Mouse (Mus musculus): ENCODE measurements around the gene Rnase13. TPM values are rescaled to one million over a fixed set of nuclear protein-coding genes. Genes with fewer than 3 reads are reported as not detected.
A peak's percentile ranks its signal among the peaks of the same experiment; 100 is the strongest.
"Not testable (repeated sequence)": the region's sequence is repeated elsewhere in the genome, so short reads cannot be mapped to it uniquely, and the experiment has no call there.

Rnase13 gene
- not detected for total RNA-seq (2021)
- long read RNA-seq: 0 reads

DNA sequence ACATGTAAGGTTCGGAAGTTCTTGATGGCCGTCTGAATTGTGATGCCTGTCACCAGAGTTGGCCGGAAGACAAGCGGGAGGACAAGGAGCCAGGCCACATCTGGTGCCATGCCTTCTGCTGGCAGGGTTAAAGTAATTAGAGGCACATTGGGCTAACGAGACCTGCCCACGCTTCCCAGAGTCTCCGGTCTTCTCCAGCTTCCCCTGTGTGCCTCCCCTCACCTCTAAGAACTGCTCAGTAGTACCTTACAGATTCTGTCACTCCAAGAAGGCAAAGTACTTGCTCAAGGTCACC, at the start of gene Rnase13:
TSS of gene Rnase13 (minus strand) at position 203 of the 295 bp plus-strand sequence.
- no peak for DNase-seq (ENCODE audit: low spot score in 2 of 2)

DNA sequence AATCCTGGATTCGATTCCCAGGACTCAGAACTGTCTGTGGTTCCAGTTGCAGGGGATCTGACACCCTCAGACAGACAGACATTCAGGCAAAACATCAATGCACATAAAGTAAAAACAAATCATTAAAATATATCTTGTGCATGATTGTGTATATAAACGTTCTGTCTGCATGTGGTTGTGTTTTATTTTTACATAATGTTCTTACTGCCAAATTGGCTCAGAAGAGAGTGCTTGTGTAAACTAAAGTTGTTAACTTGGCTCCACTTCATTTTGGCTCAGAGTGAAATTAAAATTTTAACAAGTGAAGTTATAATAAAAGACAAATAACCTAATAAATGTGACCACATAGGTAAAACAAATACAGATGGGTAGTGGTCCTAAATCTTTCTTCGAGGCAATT, 44.8 kb upstream of the Rnase13 start:
- DNase-seq (ENCODE audit: low spot score in 2 of 2): no peak

DNA sequence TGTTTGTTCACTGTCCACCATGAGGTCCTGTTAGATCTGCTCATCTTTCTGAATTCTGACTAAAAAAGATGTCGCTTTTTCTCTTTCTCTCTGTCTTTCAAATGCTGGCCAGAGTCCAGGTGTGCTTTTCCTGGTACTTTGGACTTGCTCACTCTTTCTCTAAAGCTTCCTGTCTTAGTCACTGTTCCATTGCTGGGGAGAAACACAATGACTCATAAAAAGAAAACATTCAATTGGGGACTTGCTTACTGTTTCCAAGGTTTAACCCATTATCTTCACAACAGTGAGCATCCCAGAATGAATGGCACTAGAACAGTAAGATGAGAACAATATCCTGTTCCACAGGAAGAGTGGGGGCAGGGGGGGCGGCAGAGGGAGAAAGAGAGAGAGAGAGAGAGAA, 37.7 kb upstream of the Rnase13 start:
- no peak for DNase-seq (ENCODE audit: low spot score in 2 of 2)

DNA sequence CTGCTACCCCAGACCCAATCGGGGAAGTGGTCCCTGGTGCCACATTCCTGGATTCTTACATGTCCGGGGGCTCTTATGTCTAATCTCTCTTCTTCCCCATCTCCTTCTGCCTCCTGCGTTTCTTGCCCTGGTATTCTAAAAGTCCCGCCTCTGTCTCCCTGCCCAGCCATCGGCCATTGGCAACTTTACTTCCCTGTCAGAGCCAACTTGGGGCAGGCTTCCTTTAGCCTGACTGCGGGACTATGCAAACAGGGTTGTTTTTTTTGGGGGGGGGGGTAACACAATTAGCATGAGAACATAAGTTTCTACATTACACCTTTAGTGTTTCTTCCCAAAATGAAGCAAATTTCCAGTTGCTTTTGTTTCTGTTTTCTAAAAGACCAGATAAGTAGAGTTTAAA, 20.8 kb upstream of the Rnase13 start:
- DNase-seq (ENCODE audit: low spot score in 2 of 2): no peak

DNA sequence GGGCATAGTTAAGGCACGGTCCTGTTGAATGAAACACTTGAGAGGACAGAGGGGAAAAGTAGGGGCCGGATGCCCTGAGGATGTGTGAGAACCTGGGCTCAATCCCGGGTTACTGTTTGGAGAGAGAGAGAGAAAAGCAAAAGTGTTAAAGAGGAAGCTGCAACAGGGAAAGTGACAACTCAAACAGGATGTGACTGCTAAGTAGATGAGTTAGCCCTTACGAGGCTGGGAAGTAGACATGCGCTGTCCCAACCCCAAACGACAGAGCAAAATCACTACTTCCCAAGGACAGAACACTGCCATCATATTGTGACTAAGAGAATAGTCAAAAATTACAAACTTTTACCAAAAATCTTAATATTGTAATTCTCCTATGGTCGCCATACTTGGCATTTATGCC, 19.7 kb upstream of the Rnase13 start:
- DNase-seq (ENCODE audit: low spot score in 2 of 2): no peak

DNA sequence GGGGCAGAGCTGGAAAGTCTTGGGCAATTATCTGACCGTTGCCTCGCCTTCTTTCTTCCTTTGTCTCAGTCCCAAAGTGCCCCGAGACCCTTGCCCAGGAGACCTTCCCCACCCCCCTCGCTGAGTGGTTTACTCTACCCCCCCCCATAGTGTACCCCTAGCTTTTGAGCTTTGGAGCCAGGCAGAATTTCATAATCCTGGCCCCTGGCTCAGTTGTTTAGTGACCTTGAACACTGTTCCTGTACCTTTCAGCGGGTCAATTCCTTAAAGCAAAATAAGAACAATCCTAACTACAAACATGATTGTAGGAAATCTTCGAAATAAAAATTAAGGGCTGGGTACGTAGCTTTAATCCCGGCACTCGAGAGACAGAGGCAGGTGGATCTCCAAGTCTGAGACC, 19.0 kb upstream of the Rnase13 start:
- no peak for DNase-seq (ENCODE audit: low spot score in 2 of 2)

DNA sequence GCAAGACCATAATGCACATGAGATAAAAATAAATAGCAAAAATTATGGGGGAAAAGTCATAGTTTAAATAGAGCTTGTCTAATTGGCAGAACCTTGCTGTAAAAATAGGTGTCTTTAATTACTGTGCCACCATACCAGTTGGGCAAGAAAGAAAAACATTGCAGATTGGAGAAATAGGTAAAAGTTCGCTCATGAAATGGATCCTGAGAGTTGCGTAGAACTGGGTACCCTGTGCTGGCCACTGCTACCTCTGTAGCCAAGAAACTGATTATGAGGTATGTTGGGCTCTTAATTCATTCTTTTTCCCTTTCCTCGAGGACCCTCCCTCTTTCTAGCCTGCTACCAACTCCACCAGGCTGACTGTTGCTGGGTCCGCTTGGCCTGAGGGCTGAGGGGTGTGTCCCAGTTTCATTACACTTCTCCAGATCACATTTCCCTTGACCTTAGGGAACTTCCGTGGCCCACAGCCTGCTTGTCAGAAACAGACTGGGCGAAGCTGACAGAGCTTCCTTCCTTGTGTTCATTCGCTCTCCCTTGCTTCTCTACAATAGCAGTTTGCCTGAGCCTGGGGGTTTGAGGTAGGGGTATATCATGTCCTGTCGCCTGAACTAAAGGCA, 18.5 kb upstream of the Rnase13 start:
- no peak for DNase-seq (ENCODE audit: low spot score in 2 of 2)

DNA sequence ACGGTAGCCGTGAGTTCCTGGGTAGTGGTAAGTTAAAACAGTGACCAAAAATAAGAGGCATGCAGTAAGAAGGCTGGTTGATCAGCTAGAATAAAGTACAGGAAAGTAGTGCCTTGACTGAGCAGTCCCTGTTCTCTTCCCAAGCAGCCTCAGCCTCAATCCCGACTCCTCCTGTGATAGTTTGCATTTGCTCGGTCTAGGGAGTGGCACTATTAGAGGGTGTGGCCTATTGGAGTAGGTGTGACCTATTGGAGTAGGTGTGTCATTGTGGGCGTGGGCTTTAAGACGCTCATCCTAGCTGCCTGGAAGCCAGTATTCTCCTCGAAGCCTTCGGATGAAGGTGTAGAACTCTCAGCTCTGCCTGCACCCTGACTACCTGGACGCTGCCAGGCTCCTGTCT, 16.4 kb upstream of the Rnase13 start:
- DNase-seq (ENCODE audit: low spot score in 2 of 2): no peak

DNA sequence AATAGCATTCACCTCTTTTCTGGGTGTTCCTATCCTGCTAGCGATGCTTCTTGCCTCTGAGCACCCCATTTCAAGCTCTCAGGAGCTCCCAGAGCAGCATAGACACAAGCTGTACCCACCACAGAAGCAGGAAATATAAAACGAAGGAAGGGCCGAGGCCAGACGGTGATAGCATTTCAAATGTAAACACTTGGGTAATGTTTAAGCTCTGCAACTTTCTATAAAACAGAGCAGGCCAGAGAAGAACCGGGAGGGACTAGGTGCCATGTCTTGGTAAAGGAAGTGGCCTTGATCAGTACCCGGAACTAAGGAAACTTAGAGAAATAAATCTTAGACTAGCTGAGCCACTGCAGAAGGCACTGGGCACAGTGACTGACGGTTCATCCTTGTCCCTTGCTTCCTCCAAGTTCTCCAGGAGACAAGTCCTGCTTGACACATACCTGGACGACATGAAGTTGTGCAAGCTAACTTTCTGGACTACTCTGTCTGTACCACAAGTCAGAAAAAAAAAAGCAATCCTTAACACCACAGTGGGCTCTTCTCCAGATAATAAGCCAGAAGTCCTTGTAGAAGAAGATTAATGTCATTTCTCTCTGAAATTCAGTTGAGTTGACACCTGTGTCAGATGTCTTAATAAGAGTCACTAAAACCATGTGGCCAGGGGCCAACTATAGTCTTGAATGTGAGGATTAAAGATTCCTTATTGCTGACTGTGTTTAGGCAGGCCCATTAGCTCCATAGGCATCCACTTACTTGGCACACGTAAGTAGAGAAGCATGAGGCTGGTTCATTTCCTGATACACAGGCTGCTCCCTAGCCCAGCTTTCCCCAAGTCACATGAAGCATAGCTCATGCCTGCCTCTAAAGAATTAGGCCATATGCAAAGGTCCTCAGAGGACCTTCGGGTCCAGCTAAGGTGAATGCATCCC, 9.8 kb upstream of the Rnase13 start:
- no peak for DNase-seq (ENCODE audit: low spot score in 2 of 2)

DNA sequence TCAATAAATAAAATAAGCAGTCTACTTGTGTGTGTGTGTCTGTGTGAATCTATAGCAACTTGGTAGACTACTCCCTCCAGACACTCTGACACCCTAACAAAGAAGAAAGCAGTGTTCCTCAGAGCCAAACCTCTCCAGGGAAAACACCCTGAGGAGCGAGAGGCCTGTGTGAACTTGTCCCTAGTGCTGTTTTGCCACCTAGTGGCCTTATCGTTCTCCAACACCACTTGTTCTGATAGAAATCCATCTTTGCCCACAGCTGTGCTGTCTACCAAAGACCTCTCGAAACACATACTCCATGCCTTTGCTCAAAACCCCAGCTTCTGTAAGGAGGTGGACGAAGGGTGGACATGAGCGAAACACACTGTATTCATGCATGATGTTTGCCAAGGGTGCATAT, 8.3 kb upstream of the Rnase13 start:
- peak; percentile 69 to 76 for DNase-seq (ENCODE audit: low spot score in 2 of 2)

DNA sequence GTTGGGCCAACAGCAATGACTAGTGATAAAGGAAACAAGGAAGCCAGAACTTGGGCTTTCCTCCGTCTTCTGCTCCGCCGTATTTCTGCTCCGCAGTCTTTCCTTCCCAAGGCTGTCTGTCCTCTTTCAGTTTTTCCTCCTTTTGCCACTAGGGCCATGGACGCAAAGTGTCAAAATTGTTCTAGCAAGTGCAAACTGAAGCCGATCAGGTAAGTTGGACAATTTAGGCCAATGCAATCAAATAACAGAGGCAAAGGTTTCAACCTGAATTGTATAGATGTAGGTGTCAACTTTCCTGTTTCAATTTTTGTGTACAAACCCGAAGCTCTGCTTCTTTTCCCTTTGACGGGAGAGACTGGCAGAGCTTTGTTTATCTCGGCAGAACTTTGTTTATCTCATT, 7.4 kb upstream of the Rnase13 start:
- DNase-seq (ENCODE audit: low spot score in 2 of 2): no peak

DNA sequence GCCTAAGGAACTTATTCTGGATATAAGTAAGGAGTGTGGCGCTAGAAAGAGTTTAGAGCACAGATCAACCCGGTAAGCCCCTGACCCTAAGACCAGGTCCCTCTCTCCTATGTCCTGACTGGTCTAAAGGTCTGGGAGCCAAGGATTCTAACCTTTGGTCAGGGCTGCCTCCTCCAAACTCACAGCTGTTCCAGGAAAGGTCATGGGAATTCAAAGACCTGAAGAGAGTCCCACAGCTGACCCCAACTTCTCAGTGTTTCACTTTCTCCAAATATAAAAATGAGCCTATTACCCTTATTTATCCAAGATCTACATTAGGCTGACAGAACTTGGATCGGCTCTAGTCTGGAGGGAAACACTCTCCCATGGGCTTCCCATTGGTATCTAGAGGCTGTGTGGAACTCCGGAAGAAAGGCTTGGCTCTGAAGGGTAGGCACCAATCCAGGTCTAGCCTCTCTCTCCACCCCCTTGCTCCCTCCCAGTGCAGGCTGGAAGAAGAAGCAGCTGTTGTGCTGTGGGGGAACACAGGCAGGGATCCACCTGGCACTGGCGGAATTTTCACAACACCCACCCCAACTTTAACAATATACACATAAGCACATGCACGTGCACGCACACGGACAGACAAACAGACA, 6.9 kb upstream of the Rnase13 start:
- peak; percentile 51 to 66 for DNase-seq (ENCODE audit: low spot score in 2 of 2)

DNA sequence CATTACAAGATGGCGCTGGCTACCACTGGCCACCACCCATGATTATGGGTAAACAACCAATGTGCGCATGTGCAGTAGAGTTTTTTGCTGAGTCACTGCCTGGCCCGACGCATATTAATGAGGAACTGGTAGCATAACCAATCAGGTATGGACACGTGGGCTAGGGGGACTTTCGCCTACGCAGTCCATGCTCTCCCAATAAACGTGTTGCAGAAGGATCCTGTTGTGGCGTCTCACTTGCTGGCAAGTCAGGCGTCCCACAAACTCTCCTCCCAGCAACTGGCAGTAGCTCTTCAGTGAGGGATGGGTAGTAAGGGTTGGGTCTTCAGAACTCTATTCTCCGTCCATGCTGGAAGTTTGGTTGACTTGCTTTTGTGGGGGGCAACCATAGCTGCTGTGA, 4.4 kb upstream of the Rnase13 start:
- not testable (repeated sequence) for DNase-seq (ENCODE audit: low spot score in 2 of 2)

DNA sequence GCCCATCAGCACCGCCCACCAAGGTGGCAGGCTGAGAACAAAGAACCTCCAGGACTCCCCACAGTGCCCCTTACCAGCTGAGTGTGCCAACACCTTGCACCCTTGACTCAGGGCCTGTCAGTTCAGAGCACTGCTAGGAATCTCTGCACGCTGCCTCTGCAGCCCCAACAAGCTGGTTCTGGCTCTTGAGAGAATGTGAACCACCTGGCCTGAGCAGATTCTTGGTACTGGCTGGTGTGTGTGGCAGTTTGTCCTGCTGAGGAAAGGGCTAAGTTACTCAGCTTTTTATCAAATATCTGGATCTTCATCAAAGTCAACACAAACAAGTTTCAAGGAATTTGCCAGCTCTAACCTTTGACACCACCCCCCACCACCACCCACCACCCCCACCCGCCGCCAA, 919 bp upstream of the Rnase13 start:
- DNase-seq (ENCODE audit: low spot score in 2 of 2): no peak

DNA sequence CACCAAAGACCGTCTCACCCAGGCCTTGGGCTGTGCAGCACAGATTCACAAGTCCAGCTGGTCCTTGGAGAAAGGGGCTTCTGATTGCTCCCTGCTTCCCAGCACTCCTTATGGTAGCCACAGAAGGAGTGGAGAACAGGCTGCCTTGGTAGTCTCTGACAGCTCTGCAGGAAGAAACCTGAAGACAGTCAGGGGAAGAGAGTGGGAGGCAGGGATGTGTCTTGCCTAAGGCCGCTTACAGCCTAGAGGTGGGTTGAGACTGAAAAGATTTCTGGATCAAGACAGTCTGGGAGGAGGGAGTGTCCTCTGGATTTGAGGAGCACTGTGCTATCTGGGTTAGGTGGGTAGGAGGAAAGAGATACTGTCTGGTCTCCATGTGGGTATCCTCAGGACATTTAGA, 337 bp upstream of the Rnase13 start:
- no peak for DNase-seq (ENCODE audit: low spot score in 2 of 2)

DNA sequence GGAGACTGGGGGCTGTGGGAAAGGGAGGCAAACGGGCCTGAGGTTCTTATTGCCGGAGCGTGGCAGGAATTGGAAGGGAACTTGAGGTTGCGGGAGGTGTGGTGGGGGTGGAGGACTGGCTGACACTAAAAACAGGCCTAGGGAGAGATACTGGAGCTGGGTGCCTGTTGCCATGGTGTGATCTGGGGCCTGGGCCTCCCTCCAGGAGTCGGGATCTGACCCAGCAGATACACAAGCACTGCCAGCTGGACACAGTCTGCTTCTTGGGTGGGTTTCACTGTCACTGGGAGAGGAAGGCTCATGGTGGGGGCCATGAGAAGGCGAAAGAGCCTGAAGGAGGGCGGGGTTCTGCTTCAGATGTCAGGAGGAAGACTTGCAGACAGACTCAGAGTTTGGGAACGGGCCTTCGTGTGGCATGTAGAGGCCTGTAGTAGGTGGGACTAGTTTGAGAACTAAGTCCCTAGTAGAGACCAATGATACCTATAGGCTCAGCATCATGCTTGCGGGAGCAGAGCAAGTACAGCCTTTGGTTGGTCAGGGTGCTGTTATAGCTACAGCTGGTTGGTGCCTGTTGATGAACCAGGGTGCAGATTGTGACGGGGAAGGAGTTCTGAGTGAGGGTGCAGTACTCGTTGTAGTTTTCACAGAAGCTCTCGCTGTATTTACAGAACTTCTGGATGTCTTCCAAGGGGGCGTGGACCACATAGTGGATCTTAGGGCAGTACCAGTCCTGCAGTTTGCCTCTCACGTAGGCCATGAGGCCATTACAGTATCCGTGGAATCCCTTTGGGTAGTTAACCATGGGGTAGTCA, 608 bp downstream of the Rnase13 start:
- DNase-seq (ENCODE audit: low spot score in 2 of 2): peak; percentile 51 to 71

DNA sequence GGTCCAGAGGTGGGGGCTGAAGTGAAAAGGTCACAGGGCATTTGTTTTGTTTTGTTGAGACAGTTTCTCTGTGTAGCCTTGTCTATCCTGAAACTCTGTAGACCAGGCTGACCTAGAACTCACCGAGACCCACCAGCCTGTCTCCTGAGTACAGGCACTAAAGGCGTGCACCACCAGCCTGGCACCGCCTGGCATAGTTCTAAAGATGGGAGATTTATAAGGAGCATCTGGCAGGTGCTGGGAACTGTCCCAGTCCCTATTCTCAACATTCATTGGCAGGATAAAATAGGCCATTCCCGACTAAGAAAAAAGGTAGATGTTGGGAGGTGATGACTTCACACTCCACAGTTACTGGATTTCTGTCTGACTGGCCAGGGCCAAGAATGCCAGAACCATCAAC, 3.6 kb downstream of the Rnase13 start:
- no peak for DNase-seq (ENCODE audit: low spot score in 2 of 2)

DNA sequence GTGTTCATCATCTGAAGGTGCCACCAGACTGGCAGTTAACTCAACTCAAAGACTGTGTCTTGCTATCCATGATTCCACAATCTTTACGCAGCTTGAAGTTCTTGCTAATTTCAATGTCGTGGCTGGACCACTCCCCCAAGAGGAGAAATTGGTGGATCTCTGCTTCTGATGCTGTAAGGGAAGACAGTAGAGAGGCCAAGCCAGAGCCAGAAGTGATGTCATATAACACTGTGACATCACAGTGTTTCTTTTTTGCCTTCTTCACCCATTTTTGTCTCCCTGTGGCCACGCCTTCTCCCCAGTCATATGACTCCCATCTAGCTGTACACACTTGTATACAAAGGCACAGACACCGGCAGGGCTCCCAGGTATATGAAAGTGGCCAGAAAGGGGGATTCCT, 4.4 kb downstream of the Rnase13 start, which contains the start of gene Tppp2:
TSS of gene Tppp2 (plus strand) at position 301 of the 400 bp plus-strand sequence.
- no peak for DNase-seq (ENCODE audit: low spot score in 2 of 2)

DNA sequence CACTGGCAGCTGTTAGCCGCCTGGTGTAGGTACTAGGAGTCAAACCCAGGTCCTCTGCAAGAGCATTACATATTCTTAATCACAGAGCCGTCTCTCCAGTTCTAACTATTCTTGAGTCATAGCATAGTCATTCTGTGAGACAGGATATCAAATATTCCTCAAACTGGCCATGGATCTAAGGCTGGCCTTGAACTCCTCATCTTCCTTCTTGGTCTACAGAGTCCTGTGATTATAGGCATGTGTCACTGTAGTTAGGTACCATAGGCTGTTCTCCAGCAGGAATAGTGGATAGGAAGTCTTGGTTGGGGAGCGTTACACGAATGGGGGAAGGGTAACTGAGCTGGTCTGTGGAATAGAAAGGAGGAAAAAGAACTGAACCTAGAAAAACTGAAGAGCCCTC, 6.0 kb downstream of the Rnase13 start:
- no peak for DNase-seq (ENCODE audit: low spot score in 2 of 2)

DNA sequence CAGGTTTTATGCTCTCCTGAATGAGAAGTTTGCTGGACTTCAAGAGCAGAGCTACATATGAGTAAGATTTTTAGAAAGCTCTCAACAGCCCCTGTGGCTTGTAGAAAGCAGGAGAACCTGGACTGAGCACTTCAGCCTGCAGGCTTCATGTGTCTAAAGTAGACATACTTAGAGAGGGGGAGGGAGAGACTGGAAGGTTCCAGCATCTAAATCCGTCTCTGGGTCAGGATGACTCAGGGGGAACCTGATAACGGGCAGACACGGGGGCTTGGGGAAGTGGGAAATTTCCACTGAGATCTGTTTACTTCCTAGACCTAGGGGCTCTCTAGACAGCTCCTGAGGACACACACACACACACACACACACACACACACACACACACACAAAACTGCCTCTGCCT, 7.5 kb downstream of the Rnase13 start:
- DNase-seq (ENCODE audit: low spot score in 2 of 2): no peak

DNA sequence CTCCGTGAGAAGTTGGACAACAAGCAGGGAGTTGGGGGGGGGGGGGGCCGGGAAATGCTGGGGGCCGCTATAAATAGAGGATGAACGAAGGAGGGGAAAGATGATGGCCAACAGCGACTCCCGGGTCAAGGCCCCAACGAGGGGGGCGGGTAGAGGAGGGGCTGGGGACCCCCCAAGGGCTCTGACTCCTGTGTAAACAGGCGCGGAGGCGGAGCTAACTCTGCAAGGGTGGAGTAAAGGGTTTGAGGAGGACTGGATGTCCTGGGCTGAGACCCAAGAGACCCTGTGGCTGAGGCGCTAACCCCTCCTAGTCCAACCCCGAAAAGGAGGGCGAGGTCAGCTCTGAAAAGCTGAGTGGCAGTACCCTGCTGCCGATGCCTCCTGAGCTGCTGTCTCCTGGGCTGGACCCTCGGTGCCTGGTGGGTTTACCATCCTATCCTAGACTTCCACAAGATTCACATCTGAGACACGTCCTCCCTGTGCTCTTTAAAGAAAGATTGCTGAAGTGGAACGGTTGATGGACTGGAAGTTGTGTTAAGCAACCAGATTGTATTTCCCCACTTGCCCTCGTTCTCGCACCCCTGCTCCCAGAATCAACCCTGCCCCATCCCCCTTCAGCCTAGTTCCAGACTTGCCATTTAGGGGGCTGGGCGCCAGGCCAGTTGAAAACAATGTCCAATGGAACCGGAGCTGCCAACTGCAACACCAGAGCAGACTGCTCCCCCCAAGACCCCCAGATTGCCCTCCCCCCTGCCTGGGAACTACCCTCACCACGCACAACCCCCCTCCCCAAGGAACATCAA, 8.4 kb downstream of the Rnase13 start, which contains the start of gene Ndrg2:
TSS of gene Ndrg2 (minus strand) at position 199 of the 803 bp plus-strand sequence.
- DNase-seq (ENCODE audit: low spot score in 2 of 2): peak; percentile 78 to 87

Measured in layer of hippocampus, postnatal 10 days (tissue).